Mouse (Mus musculus) layer of hippocampus, adult 9-10 months (tissue): ENCODE results near the gene Atp13a2.
A peak's percentile ranks its signal among the peaks of the same experiment; 100 is the strongest.

ENCODE experiments used
- DNase-seq: peaks from one replicate; pipeline ENCODE4 v3.0.0; 2022; ENCODE audit warnings: low spot score

Atp13a2 gene

GRCm38 (mm10) chr4:140986711-140987395, at the start of gene Atp13a2:
Gene Atp13a2 (plus strand): TSS chr4:140986873.
- DNase-seq = peak; percentile 75

GRCm38 (mm10) chr4:140944356-140944755, 42.3 kb upstream of the Atp13a2 start:
- no peak for DNase-seq

GRCm38 (mm10) chr4:140944961-140945442, 41.7 kb upstream of the Atp13a2 start:
- no peak for DNase-seq

GRCm38 (mm10) chr4:140945571-140945970, 41.1 kb upstream of the Atp13a2 start:
- no peak for DNase-seq

GRCm38 (mm10) chr4:140946048-140946447, 40.6 kb upstream of the Atp13a2 start:
- DNase-seq = no peak

- no peak for DNase-seq
Observed at GRCm38 (mm10) chr4:140946580-140947205, 40.0 kb upstream of the Atp13a2 start.

GRCm38 (mm10) chr4:140947487-140948440, 38.9 kb upstream of the Atp13a2 start:
- no peak for DNase-seq

- no peak for DNase-seq
Observed at GRCm38 (mm10) chr4:140948481-140948880, 38.2 kb upstream of the Atp13a2 start.

- no peak for DNase-seq
Observed at GRCm38 (mm10) chr4:140949052-140949451, 37.6 kb upstream of the Atp13a2 start.

- DNase-seq = no peak
Observed at GRCm38 (mm10) chr4:140949616-140950015, 37.1 kb upstream of the Atp13a2 start.

- no peak for DNase-seq
Observed at GRCm38 (mm10) chr4:140950574-140950973, 36.1 kb upstream of the Atp13a2 start.

GRCm38 (mm10) chr4:140951861-140952641, 34.6 kb upstream of the Atp13a2 start:
- DNase-seq = no peak

- no peak for DNase-seq
Observed at GRCm38 (mm10) chr4:140957131-140957702, 29.5 kb upstream of the Atp13a2 start.

GRCm38 (mm10) chr4:140957725-140958124, 28.9 kb upstream of the Atp13a2 start:
- peak; percentile 73 for DNase-seq

- no peak for DNase-seq
Observed at GRCm38 (mm10) chr4:140958319-140958718, 28.4 kb upstream of the Atp13a2 start.

GRCm38 (mm10) chr4:140959128-140959679, 27.5 kb upstream of the Atp13a2 start:
- DNase-seq = no peak

- DNase-seq = no peak
Observed at GRCm38 (mm10) chr4:140959715-140960479, 26.8 kb upstream of the Atp13a2 start.

- peak; percentile 86 for DNase-seq
Observed at GRCm38 (mm10) chr4:140960781-140961466, 25.7 kb upstream of the Atp13a2 start, which contains the start of gene Sdhb. Gene Sdhb (plus strand): TSS chr4:140961203.

GRCm38 (mm10) chr4:140961467-140962206, 25.0 kb upstream of the Atp13a2 start:
- no peak for DNase-seq
